In genomic region chr1:162937970-162938695, GRCm38 (mm10) we compare ENCODE assay signal across 14 mouse cellular contexts. TPM values are rescaled to one million over a fixed set of nuclear protein-coding genes. Genes with fewer than 3 reads are reported as not detected.
A peak's percentile ranks its signal among the peaks of the same experiment; 100 is the strongest.
DNase-seq lines count a peak whose midpoint lies in the region; ATAC-seq and TF ChIP-seq lines count a peak whose summit lies in the region.
"Had no signal": no experiment of that assay in that cellular context is flagged by ENCODE, and none has a peak within 500 bp of the region (broad histone marks: within the 10 kb centered on the region; RNA-seq: fewer than 3 reads in every experiment).

No protein-coding gene starts in this region.

- H3K9ac ChIP-seq in heart, embryonic 15.5 days: no peak overlapping the region
- no peak overlapping the region for H3K9ac ChIP-seq in lung, embryonic 14.5 days
- no peak overlapping the region for H3K9ac ChIP-seq in intestine, embryonic 15.5 days
- H3K9ac ChIP-seq in stomach, embryonic 15.5 days: no peak overlapping the region
- H3K9ac ChIP-seq: midbrain, embryonic 12.5 days had no signal

- no peak overlapping the region for H3K4me2 ChIP-seq in heart, embryonic 15.5 days
- H3K4me2 ChIP-seq in lung, embryonic 14.5 days: no peak overlapping the region
- H3K4me2 ChIP-seq in intestine, embryonic 15.5 days (replicated peaks): no peak overlapping the region
- no peak overlapping the region for H3K4me2 ChIP-seq in stomach, embryonic 15.5 days
- H3K4me2 ChIP-seq: midbrain, embryonic 12.5 days had no signal

- no peaks in the 10 kb centered on the region for H3K4me1 ChIP-seq in heart, embryonic 15.5 days (replicated peaks)
- H3K4me1 ChIP-seq in lung, embryonic 14.5 days (ENCODE audit: insufficient read depth): no peaks in the 10 kb centered on the region
- no peaks in the 10 kb centered on the region for H3K4me1 ChIP-seq in lung, adult 2 months (ENCODE audit: control insufficient read depth, insufficient read depth, low read length)
- no peaks in the 10 kb centered on the region for H3K4me1 ChIP-seq in intestine, embryonic 15.5 days (replicated peaks)
- H3K4me1 ChIP-seq in stomach, embryonic 15.5 days: no peaks in the 10 kb centered on the region
- H3K4me1 ChIP-seq: midbrain, embryonic 12.5 days had no signal

- 0 out of 2 replicates have a peak, but pooled peaks have one; percentile 35 for ATAC-seq in heart, embryonic 15.5 days (replicated peaks; ENCODE audit: insufficient number of reproducible peaks, insufficient read depth, low FRiP score, low read depth)
- peak; percentile 7; the same call in 1 of the 2 replicates for ATAC-seq in lung, embryonic 14.5 days (ENCODE audit: insufficient read depth)
- ATAC-seq in intestine, embryonic 15.5 days: 0 out of 2 replicates have a peak, but pooled peaks have one; percentile 10
- no peak for ATAC-seq in stomach, embryonic 15.5 days (ENCODE audit: insufficient read depth, low FRiP score, low read depth)
- ATAC-seq: CD4-positive, CD25-positive, alpha-beta regulatory T cell, adult 4 months had no signal

- no peaks in the 10 kb centered on the region for H3K9me3 ChIP-seq in heart, embryonic 15.5 days (replicated peaks)
- no peaks in the 10 kb centered on the region for H3K9me3 ChIP-seq in lung, embryonic 14.5 days (ENCODE audit: low read depth, low read length)
- H3K9me3 ChIP-seq in intestine, embryonic 15.5 days: no peaks in the 10 kb centered on the region
- no peaks in the 10 kb centered on the region for H3K9me3 ChIP-seq in stomach, embryonic 15.5 days
- H3K9me3 ChIP-seq: forebrain, embryonic 10.5 days; midbrain, embryonic 12.5 days had no signal

- H3K27ac ChIP-seq in heart, embryonic 15.5 days: peak overlapping the region; percentile 17
- H3K27ac ChIP-seq in lung, embryonic 14.5 days (ENCODE audit: low read depth): peak overlapping the region; percentile 37; the same call in 1 of the 2 replicates
- no peak overlapping the region for H3K27ac ChIP-seq in intestine, embryonic 15.5 days
- peak overlapping the region; percentile 61; the same call in 1 of the 2 replicates for H3K27ac ChIP-seq in stomach, embryonic 15.5 days
- H3K27ac ChIP-seq: forebrain, embryonic 10.5 days; midbrain, embryonic 12.5 days had no signal

- no peak for DNase-seq in heart, adult 8-10 months (ENCODE audit: low spot score)
- no peak for DNase-seq in lung, embryonic 14.5 days
- DNase-seq in lung, adult 2 months: no peak
- no peak for DNase-seq in ovary, postnatal 14 days (ENCODE audit: low spot score)
- DNase-seq: adrenal gland, postnatal 25 days had no signal

- TF ChIP-seq CTCF in lung, embryonic 14.5 days (IDR thresholded peaks at IDR 0.05; ENCODE audit: low read depth): no peak
- no peak for TF ChIP-seq CTCF in lung, adult 2 months (IDR thresholded peaks at IDR 0.05; ENCODE audit: insufficient read depth, low read length)

- TF ChIP-seq POLR2A in lung, adult 2 months (IDR thresholded peaks at IDR 0.05; ENCODE audit: borderline replicate concordance, extremely low read depth, low read depth, low read length): no peak

- WGBS in heart, embryonic 15.5 days: 62% methylated on average over 5 of the region's 5 CpGs
- WGBS in lung, embryonic 14.5 days: 71% methylated on average over 5 of the region's 5 CpGs
- 70% methylated on average over 5 of the region's 5 CpGs for WGBS in lung, adult 2 months
- WGBS in intestine, embryonic 15.5 days: 74% methylated on average over 5 of the region's 5 CpGs
- 69% methylated on average over 5 of the region's 5 CpGs for WGBS in stomach, embryonic 15.5 days

- H3K36me3 ChIP-seq in heart, embryonic 15.5 days: no peaks in the 10 kb centered on the region
- no peaks in the 10 kb centered on the region for H3K36me3 ChIP-seq in lung, embryonic 14.5 days (ENCODE audit: insufficient read depth)
- H3K36me3 ChIP-seq in intestine, embryonic 15.5 days: no peaks in the 10 kb centered on the region
- no peaks in the 10 kb centered on the region for H3K36me3 ChIP-seq in stomach, embryonic 15.5 days
- H3K36me3 ChIP-seq: forebrain, embryonic 10.5 days; midbrain, embryonic 12.5 days had no signal

- no peaks in the 10 kb centered on the region for H3K27me3 ChIP-seq in heart, embryonic 15.5 days
- no peaks in the 10 kb centered on the region for H3K27me3 ChIP-seq in lung, embryonic 14.5 days (ENCODE audit: insufficient read depth, low read length)
- no peaks in the 10 kb centered on the region for H3K27me3 ChIP-seq in intestine, embryonic 15.5 days (replicated peaks)
- no peaks in the 10 kb centered on the region for H3K27me3 ChIP-seq in stomach, embryonic 15.5 days (replicated peaks)
- H3K27me3 ChIP-seq: midbrain, embryonic 12.5 days had no signal

- H3K4me3 ChIP-seq in heart, embryonic 15.5 days: no peak overlapping the region
- H3K4me3 ChIP-seq in lung, embryonic 14.5 days (ENCODE audit: low read depth, low read length): no peak overlapping the region
- no peak overlapping the region for H3K4me3 ChIP-seq in lung, adult 2 months (replicated peaks; ENCODE audit: extremely low read depth, low read depth, low read length)
- no peak overlapping the region for H3K4me3 ChIP-seq in intestine, embryonic 15.5 days (replicated peaks)
- H3K4me3 ChIP-seq in stomach, embryonic 15.5 days (replicated peaks): no peak overlapping the region
- H3K4me3 ChIP-seq: forebrain, embryonic 10.5 days; midbrain, embryonic 12.5 days had no signal

RNA-seq across cellular contexts. Expression of gene Fmo6, which starts 0.8 kb away (rescaled TPM):
- polyA plus RNA-seq in heart, embryonic 15.5 days (2015; fragmentation: Nextera tagmentation; extraction: Ambion mirVana): 0.11 TPM in 1 of 2 replicates, not detected in the other
- not detected for total RNA-seq in heart, adult 8-10 months (2022)
- not detected in 2 replicates for polyA plus RNA-seq in lung, embryonic 14.5 days (2014; fragmentation: Nextera tagmentation; extraction: Ambion mirVana)
- 0.33 and 0.37 TPM in 2 replicates for polyA plus RNA-seq in lung, adult 2 months (2012; rRNA removed)
- not detected in 2 replicates for polyA plus RNA-seq in intestine, embryonic 15.5 days (2015; fragmentation: Nextera tagmentation; extraction: Ambion mirVana)
- 0.10 TPM in 1 of 2 replicates, not detected in the other for polyA plus RNA-seq in stomach, embryonic 15.5 days (2015; fragmentation: Nextera tagmentation; extraction: Ambion mirVana)
- total RNA-seq: adrenal gland, postnatal 25 days; heart, postnatal 10 days; liver, adult 2 months had no signal
- polyA plus RNA-seq: CD4-positive, CD25-positive, alpha-beta regulatory T cell, adult 4 months; embryonic facial prominence, embryonic 11.5 days; forebrain, embryonic 10.5 days; liver, adult 2 months; midbrain, embryonic 12.5 days had no signal

RNA-seq across cellular contexts. Expression of gene Fmo2, which starts 39.6 kb away (rescaled TPM):
- 7.7 and 8.0 TPM in 2 replicates for polyA plus RNA-seq in heart, embryonic 15.5 days (2015; fragmentation: Nextera tagmentation; extraction: Ambion mirVana)
- 10 to 100 TPM; 39.6 to 65.4 (median 54.4) TPM for total RNA-seq in heart, adult 8-10 months (2022)
- polyA plus RNA-seq in lung, embryonic 14.5 days (2014; fragmentation: Nextera tagmentation; extraction: Ambion mirVana): 3.4 and 5.3 TPM in 2 replicates
- polyA plus RNA-seq in lung, adult 2 months (2012; rRNA removed): 147 and 240 TPM in 2 replicates
- 2.5 and 2.9 TPM in 2 replicates for polyA plus RNA-seq in intestine, embryonic 15.5 days (2015; fragmentation: Nextera tagmentation; extraction: Ambion mirVana)
- polyA plus RNA-seq in stomach, embryonic 15.5 days (2015; fragmentation: Nextera tagmentation; extraction: Ambion mirVana): 5.9 and 7.4 TPM in 2 replicates
- polyA plus RNA-seq: CD4-positive, CD25-positive, alpha-beta regulatory T cell, adult 4 months; embryonic facial prominence, embryonic 11.5 days; forebrain, embryonic 10.5 days had no signal

RNA-seq across cellular contexts. Expression of gene Fmo3, which starts 46.2 kb away (rescaled TPM):
- polyA plus RNA-seq in heart, embryonic 15.5 days (2015; fragmentation: Nextera tagmentation; extraction: Ambion mirVana): 0.06 TPM in 2 replicates
- under 1 TPM in 3 of 4 experiments, not detected in 1; 0.16 to 0.34 (median 0.22) TPM for total RNA-seq in heart, adult 8-10 months (2022)
- polyA plus RNA-seq in lung, embryonic 14.5 days (2014; fragmentation: Nextera tagmentation; extraction: Ambion mirVana): not detected in 2 replicates
- polyA plus RNA-seq in lung, adult 2 months (2012; rRNA removed): 10.1 and 10.8 TPM in 2 replicates
- not detected in 2 replicates for polyA plus RNA-seq in intestine, embryonic 15.5 days (2015; fragmentation: Nextera tagmentation; extraction: Ambion mirVana)
- polyA plus RNA-seq in stomach, embryonic 15.5 days (2015; fragmentation: Nextera tagmentation; extraction: Ambion mirVana): 0.10 TPM in 1 of 2 replicates, not detected in the other
- total RNA-seq: adrenal gland, postnatal 25 days; heart, postnatal 10 days had no signal
- polyA plus RNA-seq: CD4-positive, CD25-positive, alpha-beta regulatory T cell, adult 4 months; embryonic facial prominence, embryonic 11.5 days; forebrain, embryonic 10.5 days; midbrain, embryonic 12.5 days had no signal

Comparison
In these comparisons a context has a peak if more than half of its experiments do, and no peak if none do; other contexts are left out.
1. RNA of gene Fmo2, which starts 39.6 kb away (polyA plus RNA-seq): 147 to 240 TPM in lung, adult 2 months; 7.7 to 8.0 TPM in heart, embryonic 15.5 days, 5.9 to 7.4 TPM in stomach, embryonic 15.5 days, 3.4 to 5.3 TPM in lung, embryonic 14.5 days and 2.5 to 2.9 TPM in intestine, embryonic 15.5 days; every median in the first group is over 10 times any median in the second.
2. RNA of gene Fmo3, which starts 46.2 kb away (polyA plus RNA-seq): 10.1 to 10.8 TPM in lung, adult 2 months; 0.10 TPM in stomach, embryonic 15.5 days, 0.06 TPM in heart, embryonic 15.5 days, not detected in intestine, embryonic 15.5 days and not detected in lung, embryonic 14.5 days; every median in the first group is over 10 times any median in the second.